Mouse (Mus musculus): Measurements from ENCODE around the gene Ifna2. TPM values are rescaled to one million over a fixed set of nuclear protein-coding genes. Genes with fewer than 3 reads are reported as not detected.

Ifna2 gene
- not detected for total RNA-seq (2021)

DNA sequence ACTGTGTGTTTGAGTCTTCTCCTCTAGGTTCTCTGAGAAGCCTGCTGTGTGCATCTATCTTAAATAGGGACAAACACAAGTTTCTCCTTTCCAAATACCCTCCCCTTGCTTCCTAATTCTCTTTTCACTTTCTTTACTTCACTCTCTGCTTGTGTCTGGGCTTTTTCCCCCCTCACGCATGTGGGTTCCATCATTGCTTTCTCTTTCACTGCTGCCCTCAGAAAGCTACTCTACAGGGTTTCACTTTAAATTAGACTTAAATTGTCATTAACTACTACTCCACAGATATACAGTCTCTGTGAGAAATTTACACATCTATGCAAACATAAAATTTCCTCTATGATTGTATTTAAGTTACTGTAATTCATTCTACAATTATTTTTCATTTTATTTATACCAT is at the start of gene Ifna2:
Gene Ifna2 (minus strand): TSS at position 101 of the 400 bp plus-strand sequence.
- no peak for DNase-seq (ENCODE audit: low spot score)
- intact Hi-C loops (cut with DNase I) = loop anchor here (5.0 kb wide), 1 partner anchor 138 kb away; no protein-coding TSS in a partner anchor

DNA sequence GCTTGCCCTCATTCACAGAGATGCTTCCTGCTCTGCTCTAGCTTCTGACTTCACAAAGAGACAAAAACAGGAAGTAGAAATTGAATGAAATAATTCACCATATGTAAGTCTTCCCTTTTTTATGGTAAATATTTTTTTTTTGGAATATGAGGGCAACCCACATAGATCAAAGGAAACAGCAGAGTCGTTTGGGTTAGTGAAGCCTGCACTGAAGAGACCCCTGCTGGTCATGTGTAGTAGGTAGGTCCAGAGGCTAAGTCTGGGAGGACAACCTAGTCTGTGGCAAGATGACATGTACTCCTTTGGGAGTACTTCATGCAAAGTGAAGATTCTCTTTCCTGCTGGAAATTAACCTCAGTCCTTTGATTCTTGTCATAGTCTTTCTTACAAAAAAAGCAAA is 43.6 kb upstream of the Ifna2 start:
- intact Hi-C loops (cut with DNase I) = no loop called here
- no peak for DNase-seq (ENCODE audit: low spot score)

DNA sequence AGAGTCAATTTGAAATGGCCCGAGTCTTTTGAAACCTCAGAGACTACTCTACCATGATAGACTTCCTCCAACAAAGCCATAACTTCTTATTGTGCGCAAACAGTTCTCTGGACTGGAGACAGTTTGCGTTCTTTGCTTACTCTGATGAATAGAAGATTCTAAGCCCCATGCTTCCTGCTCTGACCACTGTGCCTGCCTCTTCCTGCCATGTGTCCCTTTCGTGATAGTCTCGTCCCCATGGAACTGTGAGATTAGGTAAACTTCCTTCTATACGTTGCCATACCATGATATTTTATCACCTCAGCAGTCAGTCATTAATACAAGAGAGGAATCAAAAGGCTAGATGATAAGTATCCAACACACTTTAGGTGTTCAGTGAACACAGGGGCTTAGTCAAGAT is 43.0 kb upstream of the Ifna2 start:
- DNase-seq (ENCODE audit: low spot score) = no peak
- intact Hi-C loops (cut with DNase I) = no loop called here

DNA sequence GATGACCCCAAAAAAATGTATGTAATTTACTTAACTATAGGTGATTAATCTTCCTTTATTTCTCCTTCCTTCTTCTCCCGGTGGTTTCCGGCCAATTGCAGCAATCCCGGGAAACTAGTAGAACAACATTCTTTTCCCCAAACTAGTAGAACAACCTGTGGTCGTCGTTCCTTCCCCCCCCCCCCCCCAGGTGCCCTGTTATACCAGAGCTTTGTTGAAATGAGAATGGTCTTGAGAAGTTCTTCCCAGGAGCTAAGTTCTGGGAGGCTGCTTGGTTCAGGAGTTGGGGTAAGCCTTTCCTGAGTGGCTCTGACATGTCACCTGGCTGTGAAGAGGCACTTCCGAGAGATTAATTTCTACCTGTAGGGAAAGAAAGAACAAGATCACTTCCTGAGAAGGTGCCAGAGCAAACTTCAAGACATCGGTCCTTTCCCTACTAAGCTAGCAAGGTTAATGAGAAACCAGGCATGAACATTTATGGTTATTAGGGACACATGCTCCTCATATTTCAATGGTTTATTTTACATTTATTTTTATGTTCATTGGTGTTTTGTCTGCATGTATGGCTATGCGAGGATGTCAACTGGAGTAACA is 39.9 kb upstream of the Ifna2 start:
- DNase-seq (ENCODE audit: low spot score) = no peak
- intact Hi-C loops (cut with DNase I) = no loop called here

DNA sequence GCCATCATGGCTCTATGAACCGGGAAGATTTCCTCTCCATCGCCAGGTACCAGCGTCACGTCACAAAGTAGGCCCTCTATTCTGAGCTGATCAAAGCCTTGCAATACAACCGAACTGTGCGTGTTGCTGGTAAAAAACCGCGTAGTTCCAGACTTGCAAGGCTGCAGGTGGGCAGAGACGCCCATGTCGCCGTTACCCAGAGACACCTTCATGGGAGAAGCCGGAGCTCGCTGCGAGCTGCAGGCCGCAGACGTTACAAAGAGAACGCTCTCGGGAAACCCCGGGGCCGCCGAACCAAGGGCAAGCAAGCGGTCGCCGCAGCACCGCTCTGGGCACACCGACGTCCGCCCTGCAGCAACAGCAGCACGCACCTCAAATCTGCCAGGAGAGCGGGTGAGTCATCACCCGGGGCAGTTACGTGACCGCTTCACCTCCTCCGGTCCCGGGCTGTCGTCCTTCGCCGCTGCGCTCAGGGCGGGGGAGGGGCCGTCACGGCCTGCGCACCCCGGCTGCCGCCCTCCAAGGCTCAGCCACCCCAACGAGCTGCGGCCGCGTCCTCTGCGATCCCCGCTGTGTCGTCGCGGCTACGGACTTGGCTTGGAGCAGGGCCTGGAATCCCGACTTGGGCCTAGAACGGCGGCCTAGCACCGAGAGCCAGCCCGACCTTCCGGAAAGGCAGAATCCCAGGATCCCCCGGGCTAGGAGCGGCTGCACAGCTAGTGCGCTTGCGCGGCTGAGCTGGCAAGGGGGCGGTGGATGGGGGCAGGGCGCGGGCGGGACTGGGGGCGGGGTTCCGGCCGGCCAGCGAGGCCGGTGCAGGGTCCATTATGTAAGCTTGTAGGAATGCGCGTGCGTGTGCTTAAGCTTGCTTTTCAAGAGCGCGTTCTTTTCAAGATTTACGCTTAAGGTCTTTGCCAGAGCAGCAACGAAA is 38.3 kb upstream of the Ifna2 start, which contains the start of the genes Gm26566 and Klhl9:
Gene Gm26566 (plus strand): TSS at position 15 of the 931 bp plus-strand sequence.
Gene Klhl9 (minus strand): TSS at position 675 of the 931 bp plus-strand sequence.
- intact Hi-C loops (cut with DNase I) = no loop called here
- peak; percentile 84 for DNase-seq (ENCODE audit: low spot score)

DNA sequence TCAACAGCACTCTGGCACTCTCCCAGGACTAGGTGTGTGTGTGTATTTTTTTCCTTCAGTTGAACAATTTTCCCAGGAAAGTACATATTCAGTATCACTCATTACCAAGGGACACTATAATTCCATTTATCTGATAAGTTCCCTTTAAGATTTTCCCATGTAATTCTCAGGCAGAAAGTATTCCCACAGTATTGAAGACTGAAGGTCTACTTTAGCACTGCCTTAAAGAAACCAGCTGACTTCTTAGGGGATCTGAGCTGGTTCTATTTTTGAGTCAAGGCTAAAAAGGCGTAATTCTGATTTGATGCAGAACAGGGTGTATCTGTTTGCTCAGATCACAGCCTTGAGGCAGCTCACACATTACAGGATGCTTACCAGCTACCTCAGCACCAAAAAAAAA is 35.0 kb upstream of the Ifna2 start:
- no peak for DNase-seq (ENCODE audit: low spot score)
- intact Hi-C loops (cut with DNase I) = no loop called here

DNA sequence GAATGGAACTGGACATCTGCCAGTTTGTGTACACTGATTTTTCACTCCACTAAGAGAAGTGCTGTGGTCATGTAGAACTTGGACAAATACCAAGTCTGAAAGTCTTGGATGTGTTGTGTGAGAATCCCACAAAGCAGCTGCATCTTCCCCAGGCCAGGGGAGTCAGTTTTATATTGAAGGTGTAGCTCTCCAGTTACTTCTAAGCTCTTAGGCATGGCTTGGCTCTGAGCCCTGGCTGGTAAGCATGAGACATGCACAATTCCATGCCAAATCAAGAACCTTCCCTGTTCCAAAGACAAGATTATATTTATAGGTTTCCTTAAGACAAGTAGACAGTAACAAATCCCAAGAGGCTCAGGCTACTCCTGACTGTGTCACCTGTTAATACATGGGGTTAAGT is 31.3 kb upstream of the Ifna2 start:
- intact Hi-C loops (cut with DNase I) = no loop called here
- DNase-seq (ENCODE audit: low spot score) = no peak

DNA sequence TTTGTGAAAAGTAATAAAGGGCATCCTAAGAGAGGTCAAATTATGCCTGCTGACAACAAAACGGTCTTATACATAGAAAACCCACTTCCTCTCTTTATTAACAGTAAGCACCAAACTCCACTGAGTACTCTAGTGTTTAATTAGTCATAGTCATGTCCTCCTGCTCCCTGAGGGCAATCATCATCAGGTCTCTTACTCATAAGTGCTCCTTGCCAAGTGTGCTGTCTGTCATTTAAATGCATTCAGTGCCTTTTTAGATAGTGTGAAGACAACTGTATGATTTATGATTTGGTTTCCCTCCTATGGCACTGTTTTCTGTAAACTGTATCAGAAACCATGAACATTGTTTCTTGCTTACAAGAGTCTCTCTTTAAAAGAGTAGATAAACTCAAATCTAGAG is 30.6 kb upstream of the Ifna2 start:
- no peak for DNase-seq (ENCODE audit: low spot score)
- intact Hi-C loops (cut with DNase I) = no loop called here

DNA sequence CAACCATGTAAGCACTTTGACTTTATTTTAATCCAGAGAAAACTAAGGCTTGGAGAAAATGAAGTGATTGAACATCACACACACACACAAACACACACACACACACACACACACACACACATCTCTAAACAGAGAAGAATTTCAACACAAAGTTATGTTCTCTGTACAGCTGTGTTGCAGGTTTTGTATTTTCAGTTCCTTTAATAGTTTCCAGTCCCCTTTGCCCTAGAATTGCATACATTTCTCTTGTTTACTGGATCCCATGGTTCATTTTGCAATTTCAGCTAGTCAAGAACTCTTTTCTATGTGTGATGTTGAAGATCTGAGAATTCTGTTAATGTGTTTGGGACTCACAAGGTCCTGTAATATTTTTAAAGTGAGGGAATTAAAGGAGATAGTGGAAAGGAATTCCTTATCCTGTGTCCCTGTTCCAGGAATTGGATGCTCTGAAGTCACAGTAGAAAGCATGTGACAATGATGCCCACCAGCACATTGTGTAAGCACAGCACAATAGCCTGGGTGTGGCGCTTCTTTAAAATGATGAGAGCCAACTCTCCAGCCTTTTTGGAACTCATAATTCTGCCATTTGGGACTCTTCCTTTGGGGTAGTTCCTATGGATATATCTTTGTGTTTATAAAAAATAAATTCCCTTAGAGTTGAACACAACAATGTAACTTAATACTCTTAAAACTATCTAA is 23.6 kb upstream of the Ifna2 start:
- intact Hi-C loops (cut with DNase I) = no loop called here
- DNase-seq (ENCODE audit: low spot score) = no peak

DNA sequence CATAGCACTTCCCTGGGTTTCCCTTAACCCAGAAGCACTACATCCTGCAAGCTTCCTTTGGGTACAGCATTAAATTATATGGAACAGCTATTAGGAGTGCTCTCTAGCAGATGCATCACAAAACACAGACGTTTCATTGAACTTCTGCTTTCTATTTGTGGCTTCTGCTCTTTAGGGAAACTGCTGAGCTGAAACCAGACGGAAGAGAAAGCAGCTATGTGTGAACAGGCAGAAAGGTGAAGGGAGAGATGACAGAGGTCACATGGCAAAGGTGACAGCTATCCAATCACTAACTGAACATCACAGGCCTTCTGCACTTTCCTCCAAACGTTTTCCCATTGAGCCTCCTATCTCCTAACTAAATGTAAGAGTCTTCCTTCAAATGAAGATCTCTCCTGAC is 22.2 kb upstream of the Ifna2 start:
- intact Hi-C loops (cut with DNase I) = no loop called here
- no peak for DNase-seq (ENCODE audit: low spot score)

DNA sequence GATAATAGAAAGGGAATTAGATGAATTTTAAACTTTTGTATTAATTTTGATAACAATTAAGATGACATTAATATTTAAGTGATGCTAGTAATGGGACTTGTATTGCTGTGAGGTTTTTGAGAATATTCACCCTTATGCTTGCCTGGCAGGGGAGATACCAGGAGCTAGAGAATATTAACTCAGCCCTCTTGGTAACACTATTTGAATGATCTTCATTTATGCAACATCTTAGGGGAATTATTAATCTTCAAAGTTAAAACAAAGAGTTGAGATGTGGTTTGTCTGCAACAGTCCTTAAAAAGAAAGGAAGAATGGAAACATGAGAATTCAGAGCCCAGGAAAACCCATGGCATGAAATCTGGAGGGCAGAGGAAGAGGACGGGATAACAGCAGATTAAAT is 15.6 kb upstream of the Ifna2 start:
- no peak for DNase-seq (ENCODE audit: low spot score)
- intact Hi-C loops (cut with DNase I) = no loop called here

DNA sequence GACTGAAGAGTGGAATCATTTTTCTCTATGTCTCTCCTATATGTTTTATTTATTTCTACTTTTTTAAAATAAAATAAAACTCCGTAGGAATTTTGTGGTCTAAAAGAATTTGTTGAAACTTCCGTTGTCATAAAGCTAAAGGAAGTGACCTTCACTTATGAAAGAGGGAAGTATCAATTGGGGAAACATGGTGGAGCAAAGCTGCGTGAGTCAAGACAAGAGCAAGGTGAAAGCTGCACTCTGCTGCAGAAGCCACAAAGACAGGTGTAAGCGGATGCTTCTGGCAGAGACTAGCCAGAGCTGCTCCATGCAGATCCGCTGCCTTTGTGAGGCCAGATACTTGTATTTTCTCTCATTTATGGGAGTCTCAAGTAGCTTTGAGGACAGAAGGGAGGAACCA is 15.1 kb upstream of the Ifna2 start:
- intact Hi-C loops (cut with DNase I) = no loop called here
- no peak for DNase-seq (ENCODE audit: low spot score)

DNA sequence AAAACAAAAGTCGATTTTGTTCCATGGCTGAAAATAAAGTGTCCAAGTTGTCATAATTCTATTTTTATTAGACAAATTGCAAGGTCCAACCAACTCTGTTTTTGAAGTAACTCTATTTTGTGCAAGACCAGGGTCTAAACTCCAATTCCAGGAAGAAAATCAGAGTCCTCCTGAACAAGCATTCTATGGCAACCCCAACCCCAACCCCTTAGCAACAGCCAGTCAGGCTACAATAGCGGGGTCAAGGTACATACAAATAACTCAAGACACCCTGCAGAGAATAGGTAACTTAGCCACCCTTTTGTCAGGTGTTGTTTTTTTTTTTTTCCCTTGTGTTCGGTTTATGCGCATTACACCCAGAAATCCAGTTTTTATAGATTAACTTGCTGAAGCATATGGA is 14.0 kb upstream of the Ifna2 start:
- intact Hi-C loops (cut with DNase I) = no loop called here
- no peak for DNase-seq (ENCODE audit: low spot score)

DNA sequence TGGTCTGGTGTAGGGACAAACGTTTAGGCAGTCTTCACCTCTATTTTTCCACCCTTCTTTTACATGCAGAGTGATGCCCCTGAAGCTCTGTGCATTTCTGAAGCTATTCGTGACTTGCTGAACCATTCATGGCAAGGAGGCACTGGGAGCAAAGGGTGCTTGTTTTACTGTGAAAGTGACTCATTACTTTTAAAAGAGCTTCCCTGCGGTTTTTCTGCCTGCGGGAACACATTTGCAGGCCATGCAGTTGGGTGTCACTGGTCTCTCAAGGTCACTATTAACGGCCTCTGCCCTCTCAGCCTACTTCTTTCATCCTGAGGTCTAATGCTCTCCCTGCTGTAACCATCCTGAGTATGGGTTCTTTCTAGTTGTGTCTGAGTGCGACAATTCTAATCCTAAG is 13.4 kb upstream of the Ifna2 start:
- no peak for DNase-seq (ENCODE audit: low spot score)
- intact Hi-C loops (cut with DNase I) = no loop called here

DNA sequence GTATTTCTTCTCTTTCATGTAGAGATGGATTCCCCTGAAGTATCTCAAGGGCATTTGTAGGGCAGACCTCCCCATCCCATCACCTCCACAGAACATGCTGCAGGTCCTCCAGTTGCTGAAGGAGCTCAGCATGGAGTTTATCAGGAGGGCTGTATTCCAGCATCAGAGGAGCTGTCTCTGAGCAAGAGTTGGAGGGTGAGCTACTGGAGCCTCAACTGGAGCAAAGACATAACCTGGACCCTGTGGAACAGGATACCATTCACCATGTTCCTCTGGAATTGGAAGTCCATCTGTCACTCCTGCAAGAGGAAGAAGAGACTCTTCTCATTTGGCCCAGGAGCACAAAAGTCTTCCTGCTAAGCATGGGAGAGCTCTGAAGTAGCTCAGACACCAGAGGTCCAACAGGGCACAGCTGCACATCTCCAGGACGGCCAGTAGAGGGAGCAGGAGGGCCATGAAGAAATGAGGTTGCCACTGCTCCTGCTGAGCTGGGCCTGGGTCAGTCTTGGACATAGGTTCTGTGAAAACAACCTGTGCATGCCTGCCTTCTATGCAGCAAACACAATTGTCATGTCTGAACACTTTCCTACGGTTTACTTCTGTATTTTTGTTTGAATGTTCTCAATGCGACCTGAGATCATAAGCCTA is 12.6 kb upstream of the Ifna2 start:
- DNase-seq (ENCODE audit: low spot score) = peak; percentile 26
- intact Hi-C loops (cut with DNase I) = loop anchor here (1.0 kb wide), 1 partner anchor 32 kb away; no protein-coding TSS in a partner anchor

DNA sequence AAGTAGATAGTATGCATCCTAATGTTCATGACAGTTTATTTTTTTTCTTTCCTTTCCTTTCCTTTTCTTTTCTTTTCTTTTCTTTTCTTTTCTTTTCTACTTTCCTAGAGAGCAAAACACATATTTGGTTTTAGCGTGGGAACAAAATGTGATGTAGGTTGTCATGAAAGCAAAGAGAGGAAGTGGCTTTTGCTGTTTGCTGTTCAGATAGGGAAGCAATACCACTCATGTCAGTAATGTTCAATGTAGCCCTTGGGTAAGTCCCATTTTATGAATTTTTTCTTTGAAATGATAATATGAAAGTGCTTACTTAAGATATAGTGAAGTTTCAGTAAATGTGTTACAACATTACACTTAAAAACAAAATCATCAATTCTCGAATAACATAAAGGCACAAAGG is 9.7 kb upstream of the Ifna2 start:
- intact Hi-C loops (cut with DNase I) = no loop called here

DNA sequence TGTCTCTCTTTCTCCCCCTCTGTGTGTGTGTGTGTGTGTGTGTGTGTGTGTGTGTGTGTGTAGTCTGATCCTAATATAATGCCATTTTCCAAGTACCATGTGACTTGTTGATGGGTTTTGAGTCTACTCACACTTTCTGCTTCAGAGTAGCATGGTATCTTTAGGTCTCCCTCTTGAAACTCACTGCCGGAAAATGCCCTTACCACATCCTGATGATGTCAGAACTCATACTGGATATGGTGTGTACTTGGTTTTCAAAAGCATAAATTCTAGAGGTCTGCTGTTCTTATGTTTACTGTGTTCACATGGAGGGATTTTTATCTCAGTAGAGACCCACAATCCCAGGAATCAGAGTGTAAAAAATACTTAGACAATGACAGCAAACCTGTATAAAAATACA is 8.8 kb upstream of the Ifna2 start:
- DNase-seq (ENCODE audit: low spot score) = no peak
- intact Hi-C loops (cut with DNase I) = no loop called here

More for the DNA sequence above, 9.7 kb upstream of the Ifna2 start:
- no peak for DNase-seq (ENCODE audit: low spot score)

DNA sequence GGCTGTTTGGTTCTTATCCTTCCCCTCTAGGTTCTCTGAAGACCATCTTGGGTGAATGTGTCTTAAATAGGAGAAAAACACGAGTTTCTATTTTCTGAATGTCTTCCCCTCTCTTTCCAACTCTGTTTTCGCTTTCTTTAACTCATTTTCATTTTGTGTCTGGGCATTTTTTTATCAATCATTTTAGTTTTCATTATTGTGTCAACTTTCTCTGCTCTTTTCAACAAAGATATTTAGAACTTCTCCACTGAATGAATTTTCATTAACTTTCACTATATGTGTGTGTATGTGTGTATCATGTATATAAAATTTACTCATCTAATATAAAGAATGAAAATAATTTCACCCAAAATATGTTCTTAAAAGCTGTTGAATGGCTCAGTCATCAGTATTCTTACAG is 7.5 kb upstream of the Ifna2 start, which contains the start of gene Ifnab:
Gene Ifnab (minus strand): TSS at position 101 of the 400 bp plus-strand sequence.
- intact Hi-C loops (cut with DNase I) = no loop called here
- DNase-seq (ENCODE audit: low spot score) = no peak

DNA sequence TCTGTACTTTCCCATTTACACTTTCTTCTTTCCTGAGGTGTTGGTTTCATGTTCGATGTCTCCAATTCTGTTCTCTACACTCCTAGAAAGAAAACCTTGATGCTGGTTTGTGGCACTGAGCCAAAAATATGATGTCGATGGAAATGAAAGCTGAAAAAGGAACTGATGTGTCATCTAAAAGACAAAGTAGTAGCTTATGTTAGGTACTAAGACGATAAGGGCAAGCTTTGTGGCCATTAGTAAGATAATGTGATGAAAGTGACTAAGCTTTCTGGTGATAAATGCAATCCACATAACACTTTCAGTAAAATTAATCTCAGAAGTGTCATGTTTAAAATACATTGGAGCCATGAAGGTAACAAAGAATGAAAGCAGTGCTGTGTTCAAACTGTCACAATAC is 2.4 kb downstream of the Ifna2 start:
- no peak for DNase-seq (ENCODE audit: low spot score)
- intact Hi-C loops (cut with DNase I) = loop anchor here (5.0 kb wide), 1 partner anchor 141 kb away; no protein-coding TSS in a partner anchor

DNA sequence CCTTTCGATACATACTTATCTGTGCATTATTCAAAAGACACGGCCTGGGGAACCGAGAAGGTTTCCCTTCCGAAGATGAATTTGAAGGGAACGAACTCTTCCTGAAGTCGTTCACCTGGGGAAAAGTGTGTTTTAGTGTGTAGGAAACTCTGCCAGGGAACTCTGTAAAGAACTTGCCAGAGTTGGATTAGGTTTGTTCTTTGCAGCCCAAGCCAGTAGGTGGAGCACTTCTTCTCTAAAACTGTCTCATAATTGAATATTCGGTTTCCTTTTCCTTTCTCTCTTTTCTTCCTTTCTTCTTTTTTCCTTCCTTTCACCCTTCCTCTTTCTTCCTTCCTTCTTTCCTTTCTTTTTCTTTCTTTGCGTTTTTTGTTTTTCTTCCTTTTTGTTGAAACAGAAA is 3.4 kb downstream of the Ifna2 start:
- no peak for DNase-seq (ENCODE audit: low spot score)
- intact Hi-C loops (cut with DNase I) = loop anchor here (5.0 kb wide), 1 partner anchor 142 kb away; no protein-coding TSS in a partner anchor

Measured in heart, postnatal 25 days (tissue).